Mouse (Mus musculus) cerebellum, adult 2 months (tissue): ENCODE data around the gene Rnase2a.
"Not testable (repeated sequence)": the region's sequence is repeated elsewhere in the genome, so short reads cannot be mapped to it uniquely, and the experiment has no call there.

Source experiments
- CTCF ChIP-seq: fragments of 200-500 bp; IDR thresholded peaks from 2 replicates; pipeline ENCODE4 v1.5.1; 2011; ENCODE audit warnings: low read depth, mild to moderate bottlenecking, control low read depth, low read length, moderate library complexity, borderline replicate concordance; ENCODE audit not compliant: insufficient read depth
- POLR2A ChIP-seq: fragments of 200-500 bp; IDR thresholded peaks from 2 replicates; pipeline ENCODE4 v1.6.1; 2011; ENCODE audit warnings: low read length, control low read depth, borderline replicate concordance; ENCODE audit not compliant: insufficient read depth

- not testable (repeated sequence) for TF ChIP-seq POLR2A, CTCF
Measured at GRCm38 (mm10) chr14:51229657-51230056, 26.3 kb downstream of the Rnase2a start.
